Mouse (Mus musculus) spleen, adult 18-20 months (tissue): ENCODE measurements around the gene Gm13762.
"Not testable (repeated sequence)": the region's sequence is repeated elsewhere in the genome, so short reads cannot be mapped to it uniquely, and the experiment has no call there.

ENCODE experiments used
- DNase-seq, 2 experiments: peaks; one replicate each; pipeline ENCODE4 v3.0.0; 2022; ENCODE audit warnings: mixed read lengths in 2 of 2

Gm13762 gene

DNA sequence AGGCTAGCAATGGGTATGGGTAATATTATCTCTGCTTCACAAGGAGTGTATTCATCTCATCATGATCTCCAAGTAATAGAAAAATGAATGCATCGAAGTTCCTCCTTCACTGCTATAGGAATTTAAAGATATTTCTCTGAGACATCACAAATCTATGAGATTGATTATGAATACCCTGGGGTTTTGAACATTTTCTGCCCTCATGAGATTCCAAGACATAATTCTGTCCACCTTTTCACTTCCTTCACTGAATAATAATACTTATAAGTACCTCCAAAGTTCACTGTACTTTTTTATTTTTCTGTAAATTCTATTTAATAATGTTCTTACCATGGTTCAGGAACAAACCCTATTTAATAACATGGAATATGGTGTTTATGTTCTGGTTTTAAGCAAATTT lies at the start of gene Gm13762:
Gene Gm13762, minus strand, starts transcription at position 101 of the 400 bp plus-strand sequence.
- DNase-seq: no peak

DNA sequence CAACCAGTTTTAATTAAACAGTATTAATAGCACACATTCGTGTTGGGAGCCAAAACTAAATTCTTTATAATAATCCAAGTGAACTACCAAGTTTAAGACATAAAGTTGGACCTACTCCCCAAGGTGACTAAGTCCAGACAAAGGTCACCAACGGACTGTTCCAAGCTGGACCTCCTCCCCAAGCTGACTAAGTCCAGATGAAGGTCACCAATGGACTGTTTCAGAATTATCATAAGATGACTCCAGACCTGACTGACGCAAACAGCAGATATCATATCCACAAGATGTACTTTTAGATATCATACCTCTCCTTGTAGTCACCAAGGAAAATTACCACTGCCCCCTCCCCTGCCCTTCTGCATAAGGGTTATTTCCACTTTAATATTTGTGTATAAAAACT lies 41.4 kb upstream of the Gm13762 start:
- DNase-seq: not testable (repeated sequence)

DNA sequence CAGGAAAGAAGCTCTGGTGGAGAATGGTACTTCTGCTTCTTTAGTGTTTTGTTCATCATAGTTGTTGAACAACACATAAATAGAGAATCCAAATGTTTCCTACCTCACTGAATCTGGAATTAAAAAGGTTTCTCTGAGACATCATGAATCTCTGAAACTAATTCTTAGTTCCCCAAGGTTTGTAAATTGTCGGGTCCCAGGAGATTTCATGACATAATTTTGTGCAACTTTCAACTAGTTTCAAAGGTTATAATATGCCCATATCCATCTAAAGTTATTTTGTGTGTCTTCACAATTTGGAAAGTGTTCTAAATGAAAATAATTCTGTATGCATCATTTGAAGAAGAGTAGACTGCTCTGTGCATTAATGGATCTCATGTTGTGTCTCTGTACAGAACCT lies 38.2 kb upstream of the Gm13762 start, which contains the start of gene Olfr1216:
Gene Olfr1216, minus strand, starts transcription at position 101 of the 400 bp plus-strand sequence.
- DNase-seq: no peak

DNA sequence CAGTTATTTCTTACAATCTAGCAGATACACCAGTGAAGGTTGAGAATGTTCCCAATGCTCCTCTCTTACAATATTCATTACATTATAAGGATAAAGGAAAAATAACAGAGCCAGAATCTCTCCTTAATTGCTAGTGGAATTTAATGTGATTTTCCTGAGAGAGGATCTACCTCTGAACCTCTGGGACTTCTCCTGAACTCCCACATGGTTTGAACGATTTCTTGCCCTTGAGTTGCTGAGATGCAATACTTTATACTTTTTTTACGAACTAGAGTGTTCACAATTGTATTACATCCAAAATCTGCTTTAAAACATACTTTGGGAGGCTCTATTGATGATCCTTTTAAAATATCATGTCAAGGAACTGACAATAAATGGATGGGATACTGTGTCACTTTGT lies 26.8 kb upstream of the Gm13762 start, which contains the start of gene Olfr1215:
Gene Olfr1215, minus strand, starts transcription at position 101 of the 400 bp plus-strand sequence.
- DNase-seq: no peak

- no peak for DNase-seq
Measured at GRCm38 (mm10) chr2:88992553-88992952, 12.5 kb upstream of the Gm13762 start, which contains the start of gene Olfr1214. Gene Olfr1214, minus strand, starts transcription at chr2:88992653.

DNA sequence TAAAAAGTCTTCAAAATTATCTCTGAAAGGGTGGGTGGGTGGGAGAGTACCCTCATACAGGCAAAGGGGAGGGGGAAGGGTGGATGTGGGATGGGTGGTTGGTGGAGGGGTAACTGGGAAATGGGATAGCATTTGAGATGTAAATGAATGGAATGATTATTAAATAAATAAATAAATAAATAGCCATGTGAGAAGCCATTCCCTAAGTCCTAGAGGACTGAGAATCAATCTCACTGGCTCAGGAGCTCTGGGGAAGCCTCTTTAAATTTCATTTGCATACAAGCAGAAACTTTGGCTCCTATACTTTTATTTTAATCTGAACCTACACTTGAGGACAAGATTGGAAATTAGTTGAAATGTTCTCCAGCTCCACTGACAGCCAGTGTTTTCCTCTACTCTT lies 26.4 kb downstream of the Gm13762 start, which contains the start of gene Olfr1212:
Gene Olfr1212, plus strand, starts transcription at position 301 of the 400 bp plus-strand sequence.
- DNase-seq: no peak

DNA sequence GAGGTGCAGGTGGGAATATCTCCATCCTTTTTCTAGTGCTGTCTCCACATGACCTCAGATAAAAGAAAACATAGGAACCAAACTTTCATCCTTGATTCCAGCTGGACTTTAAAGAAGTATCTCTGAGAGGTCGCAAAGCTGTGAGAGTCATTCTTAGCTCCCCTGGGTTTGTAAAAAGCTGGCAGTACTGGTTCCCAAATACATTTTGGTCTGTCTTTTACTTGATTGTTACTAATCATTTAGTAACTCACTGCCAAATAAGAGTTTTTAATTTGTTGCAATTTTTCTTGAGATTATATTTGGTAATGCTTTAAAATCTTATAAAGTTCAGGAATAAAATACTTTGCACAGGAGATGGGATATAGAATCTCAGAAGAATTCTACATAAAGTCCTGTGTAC lies 42.1 kb downstream of the Gm13762 start, which contains the start of gene Olfr1211:
Gene Olfr1211, minus strand, starts transcription at position 101 of the 400 bp plus-strand sequence.
- no peak for DNase-seq
